Mouse (Mus musculus): Measurements from ENCODE around the gene Inpp4b. TPM values are rescaled to one million over a fixed set of nuclear protein-coding genes. Genes with fewer than 3 reads are reported as not detected.

Inpp4b gene
- total RNA-seq, 2 experiments from 2014 or later: 10.8 to 19.7 TPM

- intact Hi-C loops (cut with DNase I): no loop called here
- no peak for DNase-seq
These were observed 472.4 kb downstream of the Inpp4b start for GRCm38 (mm10) chr8:81814742-81815141.

- intact Hi-C loops (cut with DNase I): no loop called here
- no peak for DNase-seq
These were observed 473.2 kb downstream of the Inpp4b start for GRCm38 (mm10) chr8:81815551-81815950.

GRCm38 (mm10) chr8:81823121-81823520, 480.8 kb downstream of the Inpp4b start:
- DNase-seq: no peak
- intact Hi-C loops (cut with DNase I): no loop called here

- DNase-seq: no peak
- intact Hi-C loops (cut with DNase I): no loop called here
These were observed 482.6 kb downstream of the Inpp4b start for GRCm38 (mm10) chr8:81824975-81825374.

GRCm38 (mm10) chr8:81826406-81826805, 484.1 kb downstream of the Inpp4b start:
- no peak for DNase-seq
- intact Hi-C loops (cut with DNase I): no loop called here

GRCm38 (mm10) chr8:81827306-81827913, 485.1 kb downstream of the Inpp4b start:
- no peak for DNase-seq
- intact Hi-C loops (cut with DNase I): no loop called here

GRCm38 (mm10) chr8:81831430-81831829, 489.1 kb downstream of the Inpp4b start:
- DNase-seq: no peak
- intact Hi-C loops (cut with DNase I): no loop called here

GRCm38 (mm10) chr8:81833852-81834251, 491.5 kb downstream of the Inpp4b start:
- intact Hi-C loops (cut with DNase I): no loop called here
- no peak for DNase-seq

- DNase-seq: no peak
- intact Hi-C loops (cut with DNase I): no loop called here
These were observed 498.2 kb downstream of the Inpp4b start for GRCm38 (mm10) chr8:81840512-81840911.

GRCm38 (mm10) chr8:81844104-81844982, 502.0 kb downstream of the Inpp4b start:
- no peak for DNase-seq
- intact Hi-C loops (cut with DNase I): no loop called here

- DNase-seq: no peak
- intact Hi-C loops (cut with DNase I): no loop called here
These were observed 505.6 kb downstream of the Inpp4b start for GRCm38 (mm10) chr8:81847929-81848328.

GRCm38 (mm10) chr8:81849976-81850375, 507.6 kb downstream of the Inpp4b start:
- no peak for DNase-seq
- intact Hi-C loops (cut with DNase I): no loop called here

- intact Hi-C loops (cut with DNase I): no loop called here
- DNase-seq: no peak
These were observed 510.8 kb downstream of the Inpp4b start for GRCm38 (mm10) chr8:81853184-81853583.

- no peak for DNase-seq
- intact Hi-C loops (cut with DNase I): no loop called here
These were observed 512.2 kb downstream of the Inpp4b start for GRCm38 (mm10) chr8:81854543-81854942.

- intact Hi-C loops (cut with DNase I): no loop called here
- DNase-seq: no peak
These were observed 512.7 kb downstream of the Inpp4b start for GRCm38 (mm10) chr8:81855009-81855408.

GRCm38 (mm10) chr8:81856120-81856519, 513.8 kb downstream of the Inpp4b start:
- DNase-seq: no peak
- intact Hi-C loops (cut with DNase I): no loop called here

GRCm38 (mm10) chr8:81856608-81857007, 514.3 kb downstream of the Inpp4b start:
- intact Hi-C loops (cut with DNase I): no loop called here
- no peak for DNase-seq

- intact Hi-C loops (cut with DNase I): no loop called here
- DNase-seq: no peak
These were observed 516.0 kb downstream of the Inpp4b start for GRCm38 (mm10) chr8:81858393-81858792.

- intact Hi-C loops (cut with DNase I): no loop called here
- DNase-seq: no peak
These were observed 517.4 kb downstream of the Inpp4b start for GRCm38 (mm10) chr8:81859805-81860204.

- no peak for DNase-seq
- intact Hi-C loops (cut with DNase I): no loop called here
These were observed 519.0 kb downstream of the Inpp4b start for GRCm38 (mm10) chr8:81861311-81861710.

- DNase-seq: no peak
- intact Hi-C loops (cut with DNase I): no loop called here
These were observed 520.4 kb downstream of the Inpp4b start for GRCm38 (mm10) chr8:81862738-81863137.

GRCm38 (mm10) chr8:81864318-81864717, 522.0 kb downstream of the Inpp4b start:
- intact Hi-C loops (cut with DNase I): no loop called here
- no peak for DNase-seq

Data from gastrocnemius, postnatal 36 days (tissue).